ENCODE assay signal across 8 mouse cellular contexts in genomic region chr2:32137667-32138266, GRCm38 (mm10). TPM values are rescaled to one million over a fixed set of nuclear protein-coding genes. Genes with fewer than 3 reads are reported as not detected.
DNase-seq lines count a peak whose midpoint lies in the region; ATAC-seq lines count a peak whose summit lies in the region.

No protein-coding gene starts in this region.

- peak; percentile 95 for ATAC-seq in hindbrain, embryonic 12.5 days (ENCODE audit: low FRiP score)

- H3K9me3 ChIP-seq in hindbrain, embryonic 12.5 days (replicated peaks) = no peaks in the 10 kb centered on the region

- H3K27ac ChIP-seq in hindbrain, embryonic 12.5 days = peak overlapping the region; percentile 88

- no peaks in the 10 kb centered on the region for H3K27me3 ChIP-seq in hindbrain, embryonic 12.5 days

- under 1% methylated on average over 40 of the region's 40 CpGs for WGBS in hindbrain, embryonic 12.5 days

- DNase-seq in NIH3T3 (ENCODE audit: low read depth) = peak; percentile 100
- peak; percentile 99 to 100 for DNase-seq in cerebellum, postnatal 10 days
- DNase-seq in frontal cortex, postnatal 10 days (ENCODE audit: low spot score in 2 of 2) = peak; percentile 94 to 98
- DNase-seq in layer of hippocampus, postnatal 14 days (ENCODE audit: low spot score in 2 of 2) = peak; percentile 95 to 98
- peak; percentile 98 for DNase-seq in lung, postnatal 14 days
- peak; percentile 99 for DNase-seq in retina, adult 2 months (ENCODE audit: low read depth, low spot score)
- peak; percentile 93 to 94 for DNase-seq in thymus, postnatal 36 days

- peak overlapping the region; percentile 86 for H3K4me2 ChIP-seq in hindbrain, embryonic 12.5 days (replicated peaks)

- peak overlapping the region; percentile 63 for H3K4me3 ChIP-seq in hindbrain, embryonic 12.5 days

- peak overlapping the region; percentile 73 for H3K9ac ChIP-seq in hindbrain, embryonic 12.5 days

- H3K4me1 ChIP-seq in hindbrain, embryonic 12.5 days = peaks cover 15% of the 10 kb centered on the region; the same call in 1 of the 2 replicates

- no peaks in the 10 kb centered on the region for H3K36me3 ChIP-seq in hindbrain, embryonic 12.5 days

RNA-seq across cellular contexts. Expression of gene Prrc2b, which starts 13.1 kb away (rescaled TPM):
- polyA plus RNA-seq in hindbrain, embryonic 12.5 days (2016; fragmentation: Nextera tagmentation; extraction: Ambion mirVana) = 111 and 114 TPM in 2 replicates
- total RNA-seq in layer of hippocampus, postnatal 14 days (2021) = 100 to 1,000 TPM; 253 to 268 TPM

RNA-seq across cellular contexts. Expression of gene Plpp7, which starts 42.4 kb away (rescaled TPM):
- polyA plus RNA-seq in hindbrain, embryonic 12.5 days (2016; fragmentation: Nextera tagmentation; extraction: Ambion mirVana) = 11.1 and 11.5 TPM in 2 replicates
- 10 to 100 TPM; 20.2 to 21.5 TPM for total RNA-seq in layer of hippocampus, postnatal 14 days (2021)

RNA-seq across cellular contexts. Expression of gene Fam78a, which starts 53.1 kb away (rescaled TPM):
- 1.8 and 2.4 TPM in 2 replicates for polyA plus RNA-seq in hindbrain, embryonic 12.5 days (2016; fragmentation: Nextera tagmentation; extraction: Ambion mirVana)
- 1 to 10 TPM; 2.4 to 2.7 TPM for total RNA-seq in layer of hippocampus, postnatal 14 days (2021)

Comparison
In these comparisons a context has a peak if more than half of its experiments do, and no peak if none do; other contexts are left out.
1. Peak in every context shown above with its lines: DNase-seq, ATAC-seq, H3K4me3 ChIP-seq and H3K27ac ChIP-seq.